Mouse (Mus musculus) left cerebral cortex, adult 2 months (tissue): ENCODE measurements at regions not wholly inside any gene's neighbourhood (a gene's known extent, or its start where the extent isn't known, plus 50 kb on each side); places are given as distances from the start of the nearest gene placed in this dataset.
A peak's percentile ranks its signal among the peaks of the same experiment; 100 is the strongest.

Experiments used
- DNase-seq, 2 experiments: peaks; one replicate each; pipeline ENCODE4 v3.0.0; 2021 to 2022; ENCODE audit warnings: low spot score in 2 of 2, mixed read lengths in 1 of 2; ENCODE audit errors: extremely low spot score in 1 of 2
- H3K27ac ChIP-seq: fragments of 200-600 bp; 2 replicates; pipeline ENCODE4 v1.8.1; 2022
- H3K4me3 ChIP-seq: fragments of 200-600 bp; 2 replicates; pipeline ENCODE4 v1.8.1; 2022
- CTCF ChIP-seq: fragments of 200-600 bp; IDR thresholded peaks from 2 replicates; pipeline ENCODE4 v1.8.1; 2022; ENCODE audit warnings: antibody characterized with exemption, mild to moderate bottlenecking, moderate library complexity
- intact Hi-C: fragments of 180-260 bp; cut with DNase I; formaldehyde crosslinking; loops from one replicate; pipeline ENCODE4 v1.15.1; 2025

- DNase-seq, result no peak
- Histone ChIP-seq H3K27ac (no peak overlapping the region), H3K4me3 (no peak overlapping the region)
- intact Hi-C loops, result no loop called here
- TF ChIP-seq CTCF, result no peak
Measured at GRCm38 (mm10) chr13:42597781-42598180, 82.6 kb upstream of the Phactr1 start.

DNA sequence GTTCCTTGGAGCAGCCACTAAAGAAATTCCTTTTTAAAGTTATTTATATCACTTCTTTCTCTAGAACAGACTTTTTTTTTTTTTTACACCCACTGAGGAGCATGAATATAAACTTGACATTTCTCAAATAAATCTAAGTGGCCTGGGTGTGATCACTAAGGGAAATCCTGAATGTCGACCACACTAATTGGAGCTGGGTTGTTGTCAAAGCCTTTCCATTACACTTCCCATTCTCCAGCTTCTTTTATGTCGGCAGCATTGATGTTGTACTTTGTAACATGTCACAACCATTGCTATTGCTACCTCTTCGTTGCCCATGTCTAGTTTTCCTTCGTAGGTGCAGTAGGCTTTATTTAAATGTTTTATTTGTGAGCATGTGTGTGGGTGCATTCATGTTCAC is 77.1 kb upstream of the Phactr1 start:
- no peak for DNase-seq
- TF ChIP-seq CTCF, result no peak
- Histone ChIP-seq H3K4me3 (no peak overlapping the region), H3K27ac (peak overlapping the region; percentile 32)
- intact Hi-C loops, result no loop called here

GRCm38 (mm10) chr13:42607735-42608134 is 72.7 kb upstream of the Phactr1 start:
- intact Hi-C loops, result no loop called here
- no peak for DNase-seq
- TF ChIP-seq CTCF, result no peak

DNA sequence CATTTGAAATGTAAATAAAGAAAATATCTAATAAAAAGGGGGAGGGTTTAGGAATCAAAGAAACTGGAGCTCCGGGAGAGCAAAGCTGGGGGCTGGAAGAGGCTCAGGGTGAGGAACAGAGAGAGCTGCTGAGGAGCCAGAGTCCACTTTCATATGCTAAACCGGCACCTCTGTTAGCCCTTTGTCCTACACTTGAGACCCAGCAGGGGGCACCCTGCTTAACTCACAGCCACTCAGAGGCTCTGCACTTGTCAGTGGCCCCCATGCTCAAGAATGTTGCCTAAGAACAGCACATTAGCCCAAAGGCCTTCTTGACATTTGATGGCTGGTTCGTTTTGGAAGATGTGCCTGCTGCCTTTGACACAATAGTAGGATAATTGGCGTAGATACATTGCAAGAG is 71.5 kb upstream of the Phactr1 start:
- peak; percentile 48 for TF ChIP-seq CTCF
- Histone ChIP-seq H3K4me3 (no peak overlapping the region), H3K27ac (no peak overlapping the region)
- intact Hi-C loops, result no loop called here
- DNase-seq, result no peak

More at GRCm38 (mm10) chr13:42607735-42608134, 72.7 kb upstream of the Phactr1 start:
- no peak overlapping the region for H3K27ac ChIP-seq
- no peak overlapping the region for H3K4me3 ChIP-seq

- Histone ChIP-seq H3K27ac (no peak overlapping the region), H3K4me3 (no peak overlapping the region)
- TF ChIP-seq CTCF, result no peak
- no peak for DNase-seq
- intact Hi-C loops, result no loop called here
Measured at GRCm38 (mm10) chr13:42613326-42613725, 67.1 kb upstream of the Phactr1 start.

- Histone ChIP-seq H3K4me3 (no peak overlapping the region), H3K27ac (no peak overlapping the region)
- TF ChIP-seq CTCF, result no peak
- intact Hi-C loops, result loop anchor here (2.0 kb wide), 1 partner anchor 65 kb away; the partner anchor contains the start of gene Phactr1
- no peak for DNase-seq
Measured at GRCm38 (mm10) chr13:42615826-42616225, 64.6 kb upstream of the Phactr1 start.

DNA sequence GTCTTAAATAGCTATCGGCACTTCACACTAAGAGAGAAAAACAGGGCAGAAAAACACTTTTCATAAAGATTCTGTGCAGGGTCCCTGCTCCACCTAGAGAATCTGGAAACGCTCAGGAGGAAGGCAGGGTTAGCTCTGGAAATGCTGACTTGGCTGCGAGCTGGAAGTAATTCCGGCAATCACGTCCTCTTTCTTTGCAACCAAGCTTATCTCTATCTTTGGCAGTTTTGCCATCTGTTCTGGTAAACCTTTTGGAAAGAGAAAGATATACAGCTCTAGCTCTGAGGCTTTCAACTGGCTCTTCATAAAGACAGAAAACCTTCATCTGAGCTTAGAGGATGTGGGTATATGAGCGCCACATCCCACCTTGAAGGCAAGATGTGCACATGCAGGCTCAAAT is 63.2 kb upstream of the Phactr1 start:
- no peak for DNase-seq
- intact Hi-C loops, result loop anchor here (2.0 kb wide), 1 partner anchor 64 kb away; the partner anchor contains the start of gene Phactr1
- Histone ChIP-seq H3K4me3 (no peak overlapping the region), H3K27ac (peak overlapping the region; percentile 61)
- no peak for TF ChIP-seq CTCF

DNA sequence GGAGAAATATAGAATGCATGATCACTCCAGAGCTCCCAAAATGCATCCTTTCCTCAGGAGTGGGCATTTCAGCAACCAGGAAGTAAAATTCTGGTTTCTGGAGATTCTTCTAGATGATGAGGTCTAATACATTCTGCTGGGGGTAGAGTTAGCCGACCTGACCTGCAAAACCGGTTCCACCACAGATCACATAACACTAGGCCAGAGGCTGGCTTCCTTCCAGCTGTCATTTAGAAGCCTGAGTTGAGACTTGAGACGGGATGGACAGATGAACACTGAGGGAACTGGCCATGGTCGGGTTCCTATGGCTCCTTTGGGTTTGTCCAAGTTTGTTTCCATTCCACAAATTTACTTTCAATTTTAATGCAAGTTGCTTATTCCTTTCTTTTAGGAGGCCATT is 62.6 kb upstream of the Phactr1 start:
- Histone ChIP-seq H3K27ac (peak overlapping the region; percentile 61), H3K4me3 (no peak overlapping the region)
- no peak for TF ChIP-seq CTCF
- no peak for DNase-seq
- intact Hi-C loops, result loop anchor here (2.0 kb wide), 1 partner anchor 63 kb away; the partner anchor contains the start of gene Phactr1

GRCm38 (mm10) chr13:42619555-42620280 is 60.7 kb upstream of the Phactr1 start:
- peak overlapping the region; percentile 40 for H3K27ac ChIP-seq
- DNase-seq, result no peak
- no peak overlapping the region for H3K4me3 ChIP-seq
- intact Hi-C loops, result no loop called here
- no peak for TF ChIP-seq CTCF

DNA sequence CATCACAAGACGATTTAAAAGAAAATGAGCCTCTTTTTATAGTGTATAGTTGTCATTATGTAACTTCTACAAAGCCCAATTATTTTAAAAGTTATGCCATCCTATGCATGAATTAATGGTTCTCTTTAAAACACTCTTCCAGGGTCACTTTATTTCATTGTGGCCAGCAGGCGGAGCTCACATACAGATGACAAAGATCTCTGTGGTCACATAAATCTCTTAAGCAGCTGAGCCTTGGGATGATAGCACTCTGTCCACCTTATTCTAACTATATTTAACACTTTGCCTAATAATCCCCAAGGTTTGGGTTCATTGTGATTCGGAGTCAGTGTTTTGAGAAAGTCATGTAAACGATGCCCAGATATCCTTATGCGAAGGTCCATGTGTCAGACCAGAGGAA is 56.9 kb upstream of the Phactr1 start:
- H3K27ac ChIP-seq, result no peak overlapping the region
- peak; percentile 53 to 57 for DNase-seq
- intact Hi-C loops, result loop anchor here (1.0 to 2.0 kb wide), 2 partner anchors 169 to 199 kb away; no protein-coding TSS in a partner anchor
- peak; percentile 72 for TF ChIP-seq CTCF
- no peak overlapping the region for H3K4me3 ChIP-seq
